Mouse (Mus musculus): Measurements from ENCODE around the gene Pibf1. TPM values are rescaled to one million over a fixed set of nuclear protein-coding genes. Genes with fewer than 3 reads are reported as not detected.

Gene Pibf1
- total and polyA plus RNA-seq, 2 experiments from 2014 or later: 4.7 to 10.5 TPM

- 59% methylated on average over 11 of the region's 11 CpGs for WGBS
- 0 out of 2 replicates have a peak, but pooled peaks cover 3% of the 10 kb centered on the region for H3K36me3 ChIP-seq (replicated peaks; ENCODE audit: control insufficient read depth, insufficient read depth, low read length)
- DNase-seq (ENCODE audit: low spot score): no peak
- no peaks in the 10 kb centered on the region for H3K4me1 ChIP-seq (ENCODE audit: control insufficient read depth, insufficient read depth)
- no peak overlapping the region for H3K27ac ChIP-seq (ENCODE audit: low read depth)
- no peak for TF ChIP-seq EP300 (IDR thresholded peaks at IDR 0.05; ENCODE audit: low read depth)
- 0 out of 2 replicates have a peak, but pooled peaks have one; percentile 8 for TF ChIP-seq CTCF (IDR thresholded peaks at IDR 0.05; ENCODE audit: low read depth)
- no peak for ATAC-seq (ENCODE audit: insufficient read depth, low read depth)
- H3K4me3 ChIP-seq (ENCODE audit: low read depth, low read length): no peak overlapping the region
- H3K27me3 ChIP-seq (ENCODE audit: control insufficient read depth, insufficient read depth, low read length): peaks cover 8% of the 10 kb centered on the region; the same call in 1 of the 2 replicates
- no peaks in the 10 kb centered on the region for H3K9me3 ChIP-seq (replicated peaks; ENCODE audit: control insufficient read depth, low read length)
- no peak overlapping the region for H3K9ac ChIP-seq (replicated peaks; ENCODE audit: low read depth, low read length)
- H3K4me2 ChIP-seq (ENCODE audit: low read depth, low read length): no peak overlapping the region
Observed at GRCm38 (mm10) chr14:99301472-99301871, 202.2 kb downstream of the Pibf1 start.

Other genes with a start within 250 kb of the Pibf1 start
- not detected in 2 replicates for gene Rpl36a-ps1, start 105.1 kb upstream of the Pibf1 start, total RNA-seq (2014; rRNA removed; ENCODE audit: low replicate concordance)
- 1.7 and 1.8 TPM in 2 replicates for gene Rpl36a-ps1, start 105.1 kb upstream of the Pibf1 start, polyA plus RNA-seq (2015; fragmentation: Nextera tagmentation; extraction: Ambion mirVana)
- gene Mzt1, start 53.3 kb upstream of the Pibf1 start, total RNA-seq (2014; rRNA removed; ENCODE audit: low replicate concordance): 64.1 and 79.9 TPM in 2 replicates
- gene Mzt1, start 53.3 kb upstream of the Pibf1 start, polyA plus RNA-seq (2015; fragmentation: Nextera tagmentation; extraction: Ambion mirVana): 82.2 and 84.6 TPM in 2 replicates
- 8.0 and 10.7 TPM in 2 replicates for gene Bora, start 53.2 kb upstream of the Pibf1 start, total RNA-seq (2014; rRNA removed; ENCODE audit: low replicate concordance)
- 11.3 and 12.3 TPM in 2 replicates for gene Bora, start 53.2 kb upstream of the Pibf1 start, polyA plus RNA-seq (2015; fragmentation: Nextera tagmentation; extraction: Ambion mirVana)
- gene Dis3, start 346 bp downstream of the Pibf1 start, total RNA-seq (2014; rRNA removed; ENCODE audit: low replicate concordance): 8.2 and 13.1 TPM in 2 replicates
- gene Dis3, start 346 bp downstream of the Pibf1 start, polyA plus RNA-seq (2015; fragmentation: Nextera tagmentation; extraction: Ambion mirVana): 10.3 and 10.5 TPM in 2 replicates
- gene Klf5, start 199.3 kb downstream of the Pibf1 start, total RNA-seq (2014; rRNA removed; ENCODE audit: low replicate concordance): 0.11 and 2.7 TPM in 2 replicates
- gene Klf5, start 199.3 kb downstream of the Pibf1 start, polyA plus RNA-seq (2015; fragmentation: Nextera tagmentation; extraction: Ambion mirVana): 0.83 and 1.5 TPM in 2 replicates

All from heart, postnatal 0 days (tissue).